Mouse (Mus musculus) adrenal gland, adult 18-20 months (tissue): Measurements from ENCODE around the gene Gzmb. TPM values are rescaled to one million over a fixed set of nuclear protein-coding genes. Genes with fewer than 3 reads are reported as not detected.

Experiments used
- total RNA-seq, 2 experiments: library from RNA; stranded (reverse); gene quantifications; 1 replicate in 1 of 2; 2 replicates in 1 of 2; pipeline ENCODE4 v1.2.3; 2021

The Gzmb gene
- total RNA-seq, 2 experiments from 2014 or later = 0.42 to 0.99 TPM

Other genes with a start within 250 kb of the Gzmb start
- not detected for gene Mcpt1, start 244.3 kb downstream of the Gzmb start, total RNA-seq
- gene Mcpt9, start 231.8 kb downstream of the Gzmb start, total RNA-seq = not detected
- gene Mcpt2, start 220.2 kb downstream of the Gzmb start, total RNA-seq = not detected
- gene Mcpt4, start 199.9 kb downstream of the Gzmb start, total RNA-seq = 1 to 10 TPM; 1.4 to 2.6 TPM
- gene Mcpt8, start 177.0 kb downstream of the Gzmb start, total RNA-seq = not detected
- not detected for gene Ctsg, start 159.7 kb downstream of the Gzmb start, total RNA-seq
- gene Gzme, start 141.6 kb downstream of the Gzmb start, total RNA-seq = not detected
- not detected for gene Gzmd, start 129.7 kb downstream of the Gzmb start, total RNA-seq
- not detected for gene Gzmg, start 102.7 kb downstream of the Gzmb start, total RNA-seq
- not detected for gene Gzmn, start 87.7 kb downstream of the Gzmb start, total RNA-seq
- gene Gzmf, start 50.8 kb downstream of the Gzmb start, total RNA-seq = not detected
- gene Gzmc, start 27.6 kb downstream of the Gzmb start, total RNA-seq = not detected
- gene Atp12a, start 102.8 kb upstream of the Gzmb start, total RNA-seq = 1 to 10 TPM in 1 of 2 experiments, under 1 TPM in 1; 0.32 to 1.4 TPM
- gene Rnf17, start 140.3 kb upstream of the Gzmb start, total RNA-seq = 1 to 10 TPM in 1 of 2 experiments, under 1 TPM in 1; 0.46 to 1.4 TPM